Mouse (Mus musculus): ENCODE measurements at regions not wholly inside any gene's neighbourhood (a gene's known extent, or its start where the extent isn't known, plus 50 kb on each side); places are given as distances from the start of the nearest gene placed in this dataset.

DNA sequence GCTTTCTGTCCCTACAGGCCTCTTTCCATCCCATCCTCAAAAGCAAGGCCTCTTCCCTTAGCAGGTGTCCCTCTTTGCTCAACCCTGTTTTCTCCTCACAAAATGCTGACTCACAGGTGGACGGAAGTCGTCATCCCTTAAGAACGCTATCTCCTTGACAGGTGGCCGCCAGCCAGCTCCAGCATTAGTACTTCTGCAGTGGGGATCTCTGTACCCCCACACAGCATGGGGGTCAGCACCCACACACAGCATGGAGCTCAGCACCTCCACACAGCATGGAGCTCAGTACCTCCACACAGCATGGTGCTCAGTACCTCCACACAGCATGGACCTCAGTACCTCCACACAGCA, 74.6 kb downstream of the Cd2 start:
- no peak for TF ChIP-seq CTCF (IDR thresholded peaks at IDR 0.05; ENCODE audit: extremely low read depth, insufficient read depth, low read length)
- no peak for TF ChIP-seq POLR2A (IDR thresholded peaks at IDR 0.05; ENCODE audit: extremely low read depth, insufficient read depth, low read length)
